Mouse (Mus musculus) left cerebral cortex, adult 9 months (tissue): Measurements from ENCODE around the gene Vcl.

Experiments
- DNase-seq, 2 experiments: peaks; one replicate each; pipeline ENCODE4 v3.0.0; 2022; ENCODE audit warnings: low spot score in 2 of 2

Vcl gene

DNA sequence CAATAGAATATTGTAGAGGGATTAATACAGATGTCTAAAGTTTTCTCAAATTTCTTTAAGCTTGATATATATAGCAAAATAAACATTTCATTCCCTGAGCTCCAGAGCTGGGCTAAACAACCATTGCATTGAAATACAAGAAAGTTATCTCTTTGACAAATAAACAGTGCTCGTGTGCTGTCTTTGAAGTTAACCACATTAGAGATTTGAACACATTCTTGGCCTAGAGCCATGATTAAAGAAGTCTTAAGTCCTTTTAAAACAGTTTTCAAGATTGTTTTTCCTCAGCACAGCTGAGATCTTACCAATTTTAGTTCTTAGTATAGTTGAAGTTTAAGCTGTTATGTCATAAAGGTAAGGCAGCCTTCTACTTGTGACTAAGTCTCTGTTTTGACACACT, 135.1 kb downstream of the Vcl start:
- DNase-seq: no peak

- DNase-seq: peak in 1 of 2 experiments; percentile 22
These were observed 136.4 kb downstream of the Vcl start for GRCm38 (mm10) chr14:21065490-21066162.

DNA sequence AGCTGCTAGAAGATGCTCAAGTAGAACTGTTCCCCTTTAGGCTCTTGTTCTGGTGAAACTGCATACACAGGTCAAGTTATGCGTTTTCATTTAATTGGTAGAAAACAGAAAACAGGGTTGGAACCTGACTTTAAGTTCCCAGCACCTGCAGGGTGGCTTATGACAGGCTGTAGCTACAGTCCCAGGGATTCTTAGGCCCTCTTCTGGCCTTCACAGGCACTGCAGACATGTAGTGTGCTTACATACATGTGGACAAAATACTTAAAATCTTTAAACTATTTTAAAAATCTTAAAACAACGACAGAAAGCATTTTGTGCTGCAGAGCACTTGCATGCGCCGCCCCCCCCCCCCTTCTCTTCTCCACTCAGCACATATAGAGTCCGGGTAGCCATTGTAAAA, 140.4 kb downstream of the Vcl start:
- DNase-seq: no peak

- DNase-seq: no peak
These were observed 144.8 kb downstream of the Vcl start for GRCm38 (mm10) chr14:21073981-21074380.

DNA sequence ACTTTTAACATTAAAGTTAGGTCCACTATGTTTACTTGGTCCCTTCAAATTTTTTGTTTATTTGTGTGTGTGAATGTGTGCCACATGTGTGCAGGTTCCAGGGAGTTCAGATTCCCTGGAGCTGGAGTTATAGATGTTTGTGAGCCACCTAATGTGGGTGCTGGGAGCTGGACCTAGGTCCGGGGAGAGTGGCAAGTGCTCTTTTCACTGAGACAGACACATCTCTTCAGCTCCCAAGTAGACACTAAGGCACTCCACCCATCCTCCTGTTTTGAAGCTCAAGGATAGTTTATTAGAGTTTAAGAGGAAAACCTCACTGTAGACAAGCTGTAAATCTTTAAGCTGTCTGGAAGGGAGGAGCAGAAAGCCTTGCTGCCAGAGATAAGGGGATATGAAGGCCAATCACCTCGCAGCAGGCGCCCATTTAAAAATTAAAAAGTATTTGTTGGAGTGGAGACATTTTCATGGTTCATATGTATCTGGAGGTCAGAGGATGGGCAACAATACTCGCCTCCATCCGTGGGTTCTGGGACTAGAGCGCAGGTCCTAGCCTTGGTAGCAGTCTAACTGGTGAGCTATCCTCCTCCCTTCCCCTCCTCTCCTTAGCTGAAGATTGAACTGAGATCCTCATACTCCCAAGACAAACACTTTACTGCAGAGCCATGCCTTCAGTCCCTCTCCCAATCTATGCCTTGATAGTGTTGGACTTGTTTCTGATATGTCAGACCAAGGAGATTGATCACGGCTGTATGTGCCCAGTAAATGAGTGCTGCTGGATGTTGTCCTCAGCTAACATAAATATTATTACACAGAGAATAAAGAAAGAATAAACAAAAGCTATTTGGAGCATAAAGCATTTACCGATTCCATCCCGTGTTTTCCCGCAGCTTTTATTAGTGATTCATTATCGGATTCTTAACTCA, 145.5 kb downstream of the Vcl start:
- no peak for DNase-seq

DNA sequence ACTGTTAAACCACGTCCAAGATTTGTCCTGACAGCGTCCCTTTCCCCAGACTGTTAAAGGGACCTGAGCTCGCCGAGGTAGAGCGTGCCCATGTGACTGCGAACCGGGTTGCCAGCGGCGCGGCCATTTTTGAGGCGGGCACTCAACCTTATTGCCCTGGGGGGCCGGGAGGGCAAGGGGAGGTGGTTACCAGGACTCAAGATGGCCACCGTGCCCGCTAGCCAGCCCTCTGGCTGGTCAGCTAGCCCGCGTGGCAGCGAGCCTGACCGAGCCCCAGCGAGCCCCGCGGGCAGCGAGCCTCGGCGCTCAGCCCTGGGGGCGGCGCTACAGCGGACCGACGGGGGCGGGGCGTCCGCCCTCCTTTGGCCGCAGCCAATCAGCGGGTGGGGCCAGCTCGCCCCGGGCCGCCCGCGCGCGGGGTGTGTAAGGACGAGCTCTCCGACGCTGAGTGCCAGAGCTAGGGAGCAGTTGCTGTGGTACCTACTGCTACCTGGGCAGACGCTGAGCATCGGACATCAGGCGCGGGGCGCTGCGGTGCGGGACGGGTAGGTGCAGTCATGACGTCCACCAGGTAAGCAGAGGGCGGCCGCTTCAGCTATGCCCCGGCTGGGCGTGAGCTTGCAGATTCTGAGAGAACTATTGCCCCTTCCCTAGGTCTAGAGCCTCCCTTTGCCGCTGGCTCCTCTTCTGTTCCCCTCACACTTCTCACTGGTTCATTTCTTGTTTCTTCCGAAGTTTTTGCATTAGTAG, 146.7 kb downstream of the Vcl start:
- DNase-seq: peak; percentile 69 to 88

- DNase-seq: no peak
These were observed 147.4 kb downstream of the Vcl start for GRCm38 (mm10) chr14:21076501-21077194.

GRCm38 (mm10) chr14:21077939-21078338, 148.7 kb downstream of the Vcl start:
- no peak for DNase-seq

DNA sequence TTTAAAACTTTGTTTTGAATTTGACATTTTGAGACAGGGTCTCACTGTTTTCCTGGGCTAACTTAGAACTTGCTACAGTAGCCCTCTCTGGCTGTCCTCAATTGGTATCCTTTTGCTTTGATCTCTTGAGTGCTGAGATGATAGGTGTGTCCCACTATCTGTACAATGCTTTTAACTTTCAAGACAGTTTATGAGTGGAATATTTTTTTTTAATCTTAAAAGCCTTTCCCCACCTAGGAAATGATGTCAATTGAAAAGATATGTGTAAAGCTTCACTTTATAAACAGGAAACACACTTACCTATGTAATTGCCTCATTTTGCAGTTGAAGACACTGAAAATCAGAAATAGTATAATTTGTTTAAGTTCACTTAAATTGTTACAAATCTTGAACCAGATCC, 149.3 kb downstream of the Vcl start:
- no peak for DNase-seq

DNA sequence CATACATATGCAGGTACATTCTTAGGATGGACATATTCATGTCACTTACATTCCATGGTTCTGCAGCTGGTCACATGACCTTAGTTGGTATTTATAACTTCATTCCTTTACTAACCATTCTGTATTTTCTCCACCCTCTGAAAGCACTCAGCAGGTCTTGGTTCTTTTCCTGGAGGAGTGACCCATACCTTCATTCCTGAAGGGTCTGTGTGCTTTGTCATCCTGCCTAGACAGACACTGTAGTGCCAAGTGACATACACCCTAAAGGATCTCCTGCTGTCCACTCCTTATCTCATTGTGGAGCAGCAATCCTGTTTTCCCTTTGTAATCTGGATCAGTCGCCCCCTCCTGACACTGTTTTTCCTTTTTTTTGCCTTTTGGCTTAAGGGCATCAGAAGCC, 153.6 kb downstream of the Vcl start:
- DNase-seq: no peak
